Comparison of ENCODE assay signal across 12 mouse cellular contexts in genomic region chr10:120665670-120666069, GRCm38 (mm10).
A peak's percentile ranks its signal among the peaks of the same experiment; 100 is the strongest.
DNase-seq lines count a peak whose midpoint lies in the region; ATAC-seq and TF ChIP-seq lines count a peak whose summit lies in the region.
"Had no signal": no experiment of that assay in that cellular context is flagged by ENCODE, and none has a peak within 500 bp of the region (broad histone marks: within the 10 kb centered on the region; RNA-seq: fewer than 3 reads in every experiment).

No protein-coding gene starts in this region.

- no peak overlapping the region for H3K4me2 ChIP-seq in lung, embryonic 16.5 days (ENCODE audit: low read depth, low read length)
- no peak overlapping the region for H3K4me2 ChIP-seq in hindbrain, embryonic 11.5 days (replicated peaks; ENCODE audit: low read depth, low read length)
- H3K4me2 ChIP-seq: midbrain, embryonic 12.5 days; neural tube, embryonic 15.5 days had no signal

- TF ChIP-seq CTCF in C2C12 (IDR thresholded peaks at IDR 0.05; ENCODE audit: control insufficient read depth, insufficient read depth, insufficient read length): no peak

- no peaks in the 10 kb centered on the region for H3K27me3 ChIP-seq in C2C12 (ENCODE audit: control insufficient read depth, insufficient read depth, insufficient read length)
- no peaks in the 10 kb centered on the region for H3K27me3 ChIP-seq in lung, embryonic 16.5 days (ENCODE audit: control insufficient read depth, insufficient read depth, low read depth, low read length)
- H3K27me3 ChIP-seq in hindbrain, embryonic 11.5 days (ENCODE audit: control insufficient read depth, insufficient read depth, low read length): no peaks in the 10 kb centered on the region
- H3K27me3 ChIP-seq: midbrain, embryonic 12.5 days; neural tube, embryonic 15.5 days had no signal

- peak; percentile 88 for ATAC-seq in granulocyte monocyte progenitor cell, adult 5-6 weeks (replicated peaks; ENCODE audit: poor library complexity, severe bottlenecking)
- no peak for ATAC-seq in lung, embryonic 16.5 days (ENCODE audit: low read depth)
- ATAC-seq in hindbrain, embryonic 11.5 days (ENCODE audit: low FRiP score): no peak

- no peak overlapping the region for H3K9ac ChIP-seq in lung, embryonic 16.5 days (ENCODE audit: low read length)
- no peak overlapping the region for H3K9ac ChIP-seq in hindbrain, embryonic 11.5 days (ENCODE audit: low read depth, low read length)
- H3K9ac ChIP-seq: midbrain, embryonic 12.5 days; neural tube, embryonic 15.5 days had no signal

- H3K79me2 ChIP-seq in C2C12 (ENCODE audit: control insufficient read depth, insufficient read depth): no peaks in the 10 kb centered on the region

- peak overlapping the region; percentile 14 for H3ac ChIP-seq in C2C12 (ENCODE audit: control insufficient read depth, insufficient read length, low read depth)

- WGBS in lung, embryonic 16.5 days: 45% methylated on average over 5 of the region's 5 CpGs
- 81% methylated on average over 5 of the region's 5 CpGs for WGBS in hindbrain, embryonic 11.5 days

- no peaks in the 10 kb centered on the region for H3K79me3 ChIP-seq in C2C12 (ENCODE audit: low read depth)

- H3K4me1 ChIP-seq in lung, embryonic 16.5 days (replicated peaks; ENCODE audit: control insufficient read depth, insufficient read depth, low read length): no peaks in the 10 kb centered on the region
- no peaks in the 10 kb centered on the region for H3K4me1 ChIP-seq in hindbrain, embryonic 11.5 days (replicated peaks; ENCODE audit: control insufficient read depth, insufficient read depth, low read length)
- H3K4me1 ChIP-seq: neural tube, embryonic 15.5 days had no signal

- DNase-seq in 3134 (ENCODE audit: extremely low read depth, insufficient read length, low spot score): peak; percentile 81
- DNase-seq in layer of hippocampus, adult 18-20 months (ENCODE audit: low spot score in 2 of 2): no peak
- DNase-seq in hindbrain, embryonic 11.5 days (ENCODE audit: low spot score): no peak
- DNase-seq in urinary bladder, postnatal 14 days (ENCODE audit: low spot score): no peak
- no peak for DNase-seq in cerebellum, adult 8-10 months
- DNase-seq: thymus, adult 2 months had no signal

- H3K4me3 ChIP-seq in C2C12 (ENCODE audit: insufficient read depth, poor library complexity, severe bottlenecking): peak overlapping the region; percentile 2
- H3K4me3 ChIP-seq in lung, embryonic 16.5 days (ENCODE audit: low read length): no peak overlapping the region
- H3K4me3 ChIP-seq in hindbrain, embryonic 11.5 days (ENCODE audit: low read depth, low read length): no peak overlapping the region
- H3K4me3 ChIP-seq: layer of hippocampus, adult 2 months; midbrain, embryonic 12.5 days; neural tube, embryonic 15.5 days had no signal

- no peaks in the 10 kb centered on the region for H3K9me3 ChIP-seq in lung, embryonic 16.5 days (ENCODE audit: control insufficient read depth, low read length)
- no peaks in the 10 kb centered on the region for H3K9me3 ChIP-seq in hindbrain, embryonic 11.5 days (ENCODE audit: control insufficient read depth, low read length)
- H3K9me3 ChIP-seq: midbrain, embryonic 12.5 days; neural tube, embryonic 15.5 days had no signal

- H3K36me3 ChIP-seq in C2C12 (ENCODE audit: control insufficient read depth, insufficient read depth): no peaks in the 10 kb centered on the region
- H3K36me3 ChIP-seq in lung, embryonic 16.5 days (ENCODE audit: control insufficient read depth, insufficient read depth, low read length): no peaks in the 10 kb centered on the region
- no peaks in the 10 kb centered on the region for H3K36me3 ChIP-seq in hindbrain, embryonic 11.5 days (ENCODE audit: control insufficient read depth, insufficient read depth, low read length)
- H3K36me3 ChIP-seq: midbrain, embryonic 12.5 days; neural tube, embryonic 15.5 days had no signal

- peak overlapping the region; percentile 5; the same call in 1 of the 2 replicates for H3K27ac ChIP-seq in lung, embryonic 16.5 days (ENCODE audit: low read length)
- no peak overlapping the region for H3K27ac ChIP-seq in hindbrain, embryonic 11.5 days (ENCODE audit: low read depth, low read length)
- H3K27ac ChIP-seq: layer of hippocampus, adult 2 months; midbrain, embryonic 12.5 days; neural tube, embryonic 15.5 days had no signal

TF ChIP-seq in C2C12, 6 proteins besides CTCF, POLR2A, EP300 and RAD21:
- TF ChIP-seq MYOG (IDR thresholded peaks at IDR 0.05; ENCODE audit: control insufficient read depth, extremely low read depth, insufficient read length) (no peak), CEBPB (IDR thresholded peaks at IDR 0.05; ENCODE audit: low read depth) (peak; percentile 71), MYOD1 (IDR thresholded peaks at IDR 0.05; ENCODE audit: control insufficient read depth, insufficient read length, low read depth) (peak; percentile 9), MAX (IDR thresholded peaks at IDR 0.05) (peak; percentile 36), USF1 (IDR thresholded peaks at IDR 0.05; ENCODE audit: low read depth) (no peak), FOSL1 (IDR thresholded peaks at IDR 0.05; ENCODE audit: insufficient read depth, low read length, poor library complexity, severe bottlenecking) (no peak)
